Mouse (Mus musculus) heart, adult 2 months (tissue): ENCODE results near the gene Fam193a.

Experiments
- CTCF ChIP-seq: fragments of 200-600 bp; IDR thresholded peaks from 2 replicates; pipeline ENCODE4 v1.8.1; 2022; ENCODE audit warnings: antibody characterized with exemption, mild to moderate bottlenecking, moderate library complexity
- POLR2A ChIP-seq: fragments of 200-500 bp; IDR thresholded peaks from 2 replicates; pipeline ENCODE4 v1.6.1; 2011; ENCODE audit warnings: mild to moderate bottlenecking, low read depth, low read length, control low read depth; ENCODE audit not compliant: insufficient read depth

- TF ChIP-seq CTCF = no peak
- TF ChIP-seq POLR2A = no peak
Observed at GRCm38 (mm10) chr5:34527352-34527751, 157.6 kb downstream of the Fam193a start.
